Mouse (Mus musculus) adrenal gland, postnatal 10 days (tissue): Measurements from ENCODE around the gene Hoxa3. TPM values are rescaled to one million over a fixed set of nuclear protein-coding genes. Genes with fewer than 3 reads are reported as not detected.

Experiments used
- DNase-seq: peaks from one replicate; pipeline ENCODE4 v3.0.0; 2021; ENCODE audit warnings: mixed read lengths
- total RNA-seq, 2 experiments: library from RNA; stranded (reverse); gene quantifications; 2 replicates each; pipeline ENCODE4 v1.2.3; 2021

Hoxa3 gene
- total RNA-seq, 2 experiments from 2014 or later, result 5.9 to 13.5 TPM

DNA sequence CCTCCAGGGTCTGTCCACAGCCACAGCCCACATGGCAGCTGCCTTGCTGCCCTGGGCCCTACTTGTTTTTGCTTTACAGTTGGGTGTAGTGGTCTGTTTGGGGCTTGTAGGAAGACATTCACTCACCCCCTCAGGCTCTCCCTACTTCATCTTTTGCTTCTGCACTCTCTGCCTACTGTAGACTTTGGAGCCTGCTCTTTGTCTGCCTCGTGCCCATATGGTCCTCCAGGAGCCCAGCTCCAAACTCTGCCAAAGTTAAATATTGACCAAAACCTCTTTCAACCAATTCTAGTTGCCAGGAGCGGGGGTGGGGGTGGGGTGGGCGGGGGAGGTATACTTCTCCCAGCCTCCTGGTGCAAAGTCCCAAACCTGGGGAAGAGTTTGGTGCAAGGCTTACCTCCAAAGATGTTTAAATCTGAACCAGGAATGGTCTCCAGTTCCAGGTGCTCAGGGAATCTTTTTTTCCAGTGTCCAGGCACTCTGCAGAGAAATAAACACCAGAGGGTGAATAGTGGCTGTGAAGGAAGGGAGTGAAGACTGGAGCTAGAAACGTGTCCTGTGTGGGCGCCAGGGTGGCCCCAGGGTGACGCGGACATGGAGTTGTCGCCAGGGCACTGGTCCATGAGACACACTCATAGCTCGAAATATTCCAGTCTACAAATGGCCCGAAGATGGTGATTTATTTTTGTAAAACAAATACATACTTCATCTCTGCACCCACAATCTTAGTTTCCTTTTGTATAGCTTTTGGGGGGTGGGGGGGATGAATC, 29.6 kb downstream of the Hoxa3 start:
- DNase-seq, result peak; percentile 48

DNA sequence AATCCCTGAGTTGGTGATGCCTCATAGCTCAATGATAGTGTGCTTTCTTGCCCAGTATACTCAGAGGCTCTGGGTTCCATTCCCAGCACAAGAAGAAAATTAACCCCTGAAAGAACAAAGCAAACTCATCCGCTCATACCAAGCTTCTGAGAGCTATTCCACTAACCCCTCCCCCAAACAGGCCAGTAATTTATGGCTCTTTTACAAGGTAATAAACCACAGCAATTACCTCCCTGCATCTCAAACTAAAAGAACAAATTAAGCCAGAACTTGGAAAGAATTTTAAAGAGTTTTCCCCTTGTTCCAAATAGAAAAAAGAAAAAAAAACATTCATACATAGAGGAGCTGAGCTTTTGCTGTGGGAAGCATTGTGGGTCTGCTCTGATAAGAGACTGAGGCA, 30.3 kb downstream of the Hoxa3 start:
- DNase-seq, result no peak

DNA sequence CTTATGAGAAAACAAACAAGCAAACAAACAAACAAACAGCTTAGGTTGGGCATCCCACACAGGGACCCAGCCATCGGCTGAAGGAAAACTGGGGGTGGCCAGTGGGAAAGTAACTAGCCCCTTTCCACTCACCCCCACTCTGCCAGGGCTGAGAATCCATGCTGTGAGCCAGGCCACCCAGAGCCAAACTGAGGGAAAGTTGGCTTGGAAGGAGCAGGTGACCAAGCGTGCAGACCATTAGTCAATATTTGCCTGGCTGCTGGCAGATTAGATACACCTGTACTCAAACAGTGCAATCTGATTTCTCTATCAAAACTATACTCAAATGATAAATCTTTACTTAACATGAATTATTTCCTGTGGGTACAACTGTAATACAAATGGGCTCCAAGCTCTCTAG, 31.1 kb downstream of the Hoxa3 start:
- DNase-seq, result no peak

DNA sequence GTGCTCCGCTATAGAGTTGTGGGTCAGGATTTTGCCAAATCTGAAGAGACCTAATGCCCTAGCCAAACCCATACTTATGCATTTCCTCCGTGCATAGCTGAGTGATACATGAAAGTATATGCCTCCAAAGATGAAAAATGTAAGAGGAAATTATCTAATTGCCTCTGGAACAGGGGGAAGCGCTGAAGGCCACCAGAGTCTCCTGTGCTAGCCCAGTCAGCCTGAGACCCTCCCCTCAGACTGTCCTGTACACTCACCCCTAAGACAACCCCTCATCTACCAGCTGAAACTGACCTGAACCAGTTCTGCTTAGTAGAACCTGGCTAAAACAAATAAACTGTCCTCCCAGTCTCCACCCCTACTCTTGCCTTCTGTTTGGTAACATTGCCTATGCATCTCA, 32.4 kb downstream of the Hoxa3 start:
- no peak for DNase-seq

DNA sequence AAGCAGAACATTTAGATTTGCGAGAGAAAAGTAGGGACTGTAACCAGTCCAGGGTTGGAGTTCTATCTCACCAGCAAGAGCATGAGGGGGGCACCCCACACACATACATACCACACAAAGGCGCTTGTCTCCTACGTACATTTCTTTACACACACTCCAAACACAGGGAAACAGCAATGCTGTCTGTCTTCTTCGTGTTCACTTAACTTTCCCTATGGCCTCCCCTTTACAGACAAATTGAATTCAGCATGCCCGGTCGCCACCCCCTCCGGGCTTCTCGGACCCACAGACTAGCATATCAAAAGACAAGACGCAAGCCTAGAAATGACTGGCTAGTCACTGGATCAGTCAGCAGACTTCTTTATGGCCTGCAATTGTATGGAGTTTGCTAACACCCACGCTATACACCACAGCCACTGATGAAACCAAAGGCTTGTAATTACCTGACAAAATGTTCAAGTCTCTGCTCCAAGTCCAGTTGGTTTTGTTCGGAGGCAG, 32.9 kb downstream of the Hoxa3 start:
- no peak for DNase-seq

DNA sequence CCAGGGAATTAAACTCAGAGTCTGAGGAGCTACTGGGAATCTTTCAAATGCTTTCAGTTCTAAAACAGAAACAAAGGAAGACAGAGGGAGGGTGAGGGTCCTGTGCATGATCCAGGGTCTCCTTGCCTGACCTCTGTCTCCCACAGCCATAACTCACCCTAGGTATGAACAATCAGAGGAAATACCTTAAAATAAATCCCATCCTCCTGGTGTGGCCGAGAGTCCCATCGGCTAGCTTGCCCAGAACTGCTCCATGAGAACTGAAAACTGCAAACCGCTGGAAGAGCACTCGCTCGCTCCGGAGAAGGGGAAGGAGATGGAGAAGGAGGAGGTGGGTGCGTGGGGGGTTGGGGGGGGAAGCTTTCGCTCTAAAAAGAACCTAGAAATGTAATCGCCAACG, 33.4 kb downstream of the Hoxa3 start:
- DNase-seq, result no peak

DNA sequence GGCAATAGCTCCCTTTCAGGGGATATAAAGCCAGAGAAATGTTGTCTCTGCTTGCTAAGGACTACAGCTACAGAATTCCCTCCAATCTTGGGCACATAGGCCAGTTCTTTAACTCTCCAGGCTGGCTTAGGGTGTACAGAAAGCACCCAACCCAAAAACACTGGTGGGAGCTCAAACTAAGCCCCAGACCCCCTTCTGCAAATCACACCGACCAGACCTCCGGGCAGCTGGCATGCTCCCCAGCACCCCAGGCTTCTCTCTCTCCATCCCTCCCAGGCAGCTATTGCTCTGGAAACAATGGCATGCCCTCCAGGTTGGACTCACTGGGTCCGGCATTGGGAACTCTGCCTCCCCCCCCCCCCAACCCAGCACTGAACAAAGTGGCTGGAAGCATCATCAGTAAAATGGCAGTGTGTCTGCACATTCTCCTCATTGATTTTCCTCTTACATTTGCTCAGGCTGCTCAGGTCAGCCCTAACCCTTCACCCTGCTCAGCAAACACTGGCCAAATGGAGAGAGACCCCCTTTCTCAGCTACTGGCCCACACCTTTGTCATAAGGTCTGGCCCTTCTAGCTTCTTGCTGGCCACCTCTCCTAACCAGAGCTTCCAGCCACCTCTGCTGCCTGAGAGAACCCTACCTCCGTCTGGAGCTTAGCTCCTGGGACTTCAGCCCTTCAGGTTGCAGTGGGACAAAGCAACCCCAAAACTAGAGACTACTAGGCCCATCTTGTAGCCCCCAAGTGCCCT, 34.0 kb downstream of the Hoxa3 start:
- DNase-seq, result peak; percentile 15

DNA sequence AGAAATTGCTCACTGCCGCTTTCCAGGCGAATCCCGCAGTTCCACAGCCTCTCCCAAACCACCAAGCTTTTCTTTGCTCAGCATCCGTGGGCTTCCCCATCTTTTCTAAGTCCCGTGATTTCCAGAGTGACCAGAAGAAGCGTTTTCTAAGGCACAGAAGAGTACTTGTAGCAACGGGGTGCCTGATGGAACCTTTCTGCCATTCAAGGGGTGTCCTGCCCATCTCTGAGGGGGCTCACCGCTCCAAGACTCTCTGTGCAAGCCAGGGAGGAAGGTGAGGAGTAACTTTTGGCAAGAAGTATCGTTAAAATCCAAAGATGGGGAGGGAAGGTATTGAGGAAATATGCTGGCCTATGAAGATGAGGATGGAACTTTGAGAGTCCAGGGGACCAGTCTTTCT, 35.3 kb downstream of the Hoxa3 start:
- peak; percentile 2 for DNase-seq

DNA sequence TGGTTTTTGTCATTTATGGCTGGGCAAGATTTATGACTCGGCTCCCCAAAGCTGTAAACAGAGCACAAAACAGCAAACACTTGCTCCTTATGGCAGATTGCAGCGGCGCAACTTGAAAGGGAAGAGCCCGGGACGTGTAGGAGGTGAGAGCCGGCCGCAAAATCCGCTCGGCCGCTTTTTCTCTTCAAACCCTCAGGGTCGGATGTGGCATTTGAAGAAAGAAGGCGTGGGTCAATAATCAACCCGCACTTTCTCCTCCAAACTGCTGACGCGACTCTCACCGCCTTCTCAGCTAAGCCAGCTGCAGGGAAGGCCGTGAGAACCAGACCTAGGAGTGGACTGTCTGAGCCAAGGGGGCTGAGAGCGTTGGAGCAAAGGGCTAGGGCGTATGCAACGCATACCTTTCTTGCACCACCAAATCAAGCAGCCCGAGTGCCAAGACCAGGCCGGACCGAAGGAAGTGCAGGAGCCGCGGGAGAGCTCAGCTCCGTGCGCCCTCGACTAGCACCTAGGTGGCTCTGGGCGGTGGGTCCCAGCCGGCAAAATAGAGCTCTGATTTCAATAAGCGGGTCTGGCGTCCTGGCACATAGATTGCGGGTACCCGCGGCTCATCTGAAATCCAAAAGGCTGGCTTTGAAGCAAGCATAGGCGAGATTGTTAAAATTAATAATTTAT, 35.9 kb downstream of the Hoxa3 start, which contains the start of gene 5730596B20Rik:
TSS of gene 5730596B20Rik (plus strand) at position 438 of the 675 bp plus-strand sequence.
- DNase-seq, result peak; percentile 49

DNA sequence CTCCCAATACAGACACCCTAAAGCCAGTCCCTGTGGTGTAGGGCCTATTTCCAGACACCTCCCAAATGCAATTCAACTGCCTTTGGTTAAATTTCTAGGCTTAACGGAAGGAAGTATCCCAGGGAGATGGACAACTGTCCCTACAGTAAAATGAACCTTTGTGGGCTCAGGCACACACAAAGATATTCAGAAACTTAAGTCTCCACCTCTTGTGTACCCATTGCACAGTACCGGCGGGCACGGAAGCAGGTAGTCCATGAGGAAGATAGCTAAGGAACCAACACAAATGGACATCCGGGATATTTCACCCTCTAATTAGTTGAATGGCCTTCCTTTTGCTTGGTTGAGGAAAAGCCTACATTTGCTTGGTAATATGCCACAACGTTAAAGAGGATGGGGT, 36.7 kb downstream of the Hoxa3 start:
- DNase-seq, result no peak

DNA sequence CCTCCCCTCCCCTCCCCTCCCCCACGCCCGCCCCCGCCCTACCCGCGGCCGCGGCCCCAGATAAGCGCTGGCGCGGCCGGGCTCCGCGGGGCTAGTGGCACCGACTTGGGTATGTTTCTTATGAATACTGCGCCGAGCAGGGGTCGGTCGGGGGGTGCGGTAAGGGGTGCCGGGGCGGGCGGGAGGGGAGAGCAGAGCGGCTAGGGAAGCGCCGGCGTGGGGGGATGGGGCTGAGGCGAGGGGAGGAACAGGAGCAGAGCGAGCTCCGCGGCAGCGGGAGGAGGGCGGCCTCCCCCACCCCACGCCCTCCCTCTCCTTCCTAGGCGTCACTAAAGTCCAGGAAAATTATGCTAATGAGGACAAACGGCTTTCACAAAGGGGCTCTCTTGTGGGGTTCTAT, 37.3 kb downstream of the Hoxa3 start:
- DNase-seq, result peak; percentile 75

DNA sequence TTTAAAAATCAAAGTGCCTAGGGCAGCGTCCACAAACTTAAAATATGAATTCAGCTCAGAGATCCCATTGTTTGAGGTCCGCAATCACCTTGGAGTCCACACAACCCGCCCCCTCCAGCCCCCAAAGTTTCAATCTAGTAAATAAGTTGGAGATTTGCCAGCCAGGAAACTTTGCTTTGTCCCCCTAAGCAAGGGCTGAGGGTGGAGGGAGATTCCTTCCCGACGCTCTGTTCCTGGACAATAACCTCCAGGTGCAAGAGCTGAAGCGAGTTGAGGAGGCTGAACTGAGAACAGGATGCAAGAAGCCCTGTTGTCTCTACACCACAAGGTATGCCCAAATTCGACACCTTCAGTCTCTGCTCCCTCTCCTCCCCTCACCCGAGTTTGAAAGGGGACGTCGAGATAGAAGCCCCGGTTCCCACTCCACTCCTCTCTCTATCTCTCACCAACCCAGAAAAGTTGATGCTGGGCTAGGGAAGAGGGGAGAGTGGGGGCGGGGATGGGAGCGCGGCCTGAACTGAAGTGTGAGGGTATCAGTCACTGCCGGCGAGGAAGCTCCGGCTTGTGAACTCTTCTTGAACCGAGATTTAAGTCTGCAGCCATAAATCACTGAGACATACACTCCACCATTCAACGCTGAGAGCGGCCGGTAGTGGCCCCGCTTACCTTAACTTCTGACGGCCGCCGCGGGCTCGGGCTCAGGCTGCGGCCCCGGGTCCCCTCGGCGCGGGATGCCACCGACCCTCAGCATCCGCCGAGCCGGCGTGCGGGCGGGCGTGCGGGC, 38.0 kb downstream of the Hoxa3 start:
- peak; percentile 62 for DNase-seq

DNA sequence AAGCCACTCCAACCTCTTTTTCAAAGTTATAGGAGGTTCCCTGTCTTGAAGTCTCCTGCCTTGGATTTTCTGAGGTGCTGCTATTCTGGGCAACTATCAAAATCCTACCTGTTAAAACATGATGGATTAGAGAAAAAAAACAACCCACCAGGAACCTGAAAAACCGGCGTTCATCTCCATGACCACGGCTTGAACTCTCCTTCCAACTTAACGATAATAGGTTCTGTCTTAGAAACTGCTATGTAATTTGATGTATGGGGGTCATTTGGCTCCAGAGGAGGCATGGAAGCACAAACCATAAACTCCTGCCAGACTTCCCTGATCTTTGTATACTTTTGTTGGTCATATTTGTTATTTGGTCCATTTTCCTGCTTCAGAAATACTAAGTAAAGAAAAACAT, 39.5 kb downstream of the Hoxa3 start:
- DNase-seq, result no peak

DNA sequence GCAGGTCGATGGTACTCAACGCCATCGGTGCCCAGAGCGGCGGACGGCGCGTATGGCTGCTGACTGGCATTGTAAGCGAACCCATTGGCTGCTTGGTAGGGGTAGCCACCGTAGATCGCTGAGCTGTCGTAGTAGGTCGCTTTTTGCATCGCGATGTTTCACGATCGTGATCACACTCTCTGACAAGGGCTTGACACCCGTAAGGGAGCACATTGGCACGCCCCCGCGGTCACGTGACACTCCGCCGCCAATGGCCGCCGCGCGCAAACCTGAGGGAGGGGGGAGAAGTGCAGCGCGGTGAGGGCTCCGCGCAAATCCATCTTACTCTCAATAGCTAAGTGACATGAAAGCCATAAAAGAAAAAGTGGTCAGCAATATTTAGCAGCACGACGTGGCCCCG, 40.6 kb downstream of the Hoxa3 start:
- DNase-seq, result peak; percentile 97

DNA sequence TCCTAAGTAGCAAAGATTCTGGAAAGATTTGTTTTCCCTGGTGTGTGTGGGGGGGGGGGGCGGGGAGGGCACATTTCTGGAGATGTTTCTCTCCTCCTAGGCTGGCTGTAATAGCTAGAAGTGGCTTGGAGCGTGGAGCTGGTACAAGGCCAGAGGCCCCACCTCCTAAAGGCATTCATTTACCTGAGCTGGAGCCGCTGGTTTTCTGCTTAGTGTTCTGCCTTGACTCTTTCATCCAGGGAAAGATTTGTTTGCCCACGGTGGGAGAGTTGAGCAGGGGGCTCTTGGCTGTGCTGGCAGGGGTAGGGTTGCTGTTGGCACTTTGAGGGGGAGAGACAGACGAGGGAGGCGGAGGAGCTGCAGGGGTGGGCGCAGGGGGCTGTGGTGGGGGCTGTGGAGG, 41.2 kb downstream of the Hoxa3 start:
- DNase-seq, result no peak

DNA sequence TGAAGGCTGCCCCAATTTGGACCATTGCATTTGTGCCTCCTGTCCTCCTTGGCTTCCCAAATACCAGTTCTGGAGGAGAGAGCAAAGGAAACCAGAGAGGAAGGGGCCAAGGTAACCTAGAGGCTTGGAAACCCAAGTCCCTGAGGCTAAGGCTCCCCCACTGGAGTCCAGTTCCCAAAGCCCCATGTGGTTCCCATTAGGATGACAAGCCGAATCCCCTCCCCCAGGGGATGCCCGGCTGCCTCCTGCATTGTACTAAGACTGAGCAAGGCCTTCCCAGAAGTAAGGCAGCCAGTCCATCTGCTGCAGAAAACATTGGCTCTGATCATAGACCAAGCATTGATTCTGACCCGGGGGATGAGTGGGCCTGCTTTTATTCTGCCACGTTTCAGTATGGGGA, 41.8 kb downstream of the Hoxa3 start:
- DNase-seq, result no peak

DNA sequence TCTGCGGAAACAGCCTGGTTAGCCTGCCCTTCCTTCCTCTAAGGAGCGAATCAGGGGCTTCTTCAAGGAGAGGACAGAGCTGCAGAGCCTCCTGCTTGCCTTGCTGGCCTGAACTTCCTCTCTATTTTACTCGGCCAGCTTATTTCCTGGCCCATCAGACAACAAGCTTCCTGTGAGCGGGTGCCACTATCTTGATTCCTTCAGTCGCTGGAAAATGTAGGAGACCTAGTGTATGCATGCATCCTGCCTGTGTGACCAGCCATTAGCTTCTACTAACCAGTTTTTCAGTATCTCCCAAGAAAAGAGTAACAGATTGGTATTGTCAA, 42.3 kb downstream of the Hoxa3 start:
- DNase-seq, result no peak

DNA sequence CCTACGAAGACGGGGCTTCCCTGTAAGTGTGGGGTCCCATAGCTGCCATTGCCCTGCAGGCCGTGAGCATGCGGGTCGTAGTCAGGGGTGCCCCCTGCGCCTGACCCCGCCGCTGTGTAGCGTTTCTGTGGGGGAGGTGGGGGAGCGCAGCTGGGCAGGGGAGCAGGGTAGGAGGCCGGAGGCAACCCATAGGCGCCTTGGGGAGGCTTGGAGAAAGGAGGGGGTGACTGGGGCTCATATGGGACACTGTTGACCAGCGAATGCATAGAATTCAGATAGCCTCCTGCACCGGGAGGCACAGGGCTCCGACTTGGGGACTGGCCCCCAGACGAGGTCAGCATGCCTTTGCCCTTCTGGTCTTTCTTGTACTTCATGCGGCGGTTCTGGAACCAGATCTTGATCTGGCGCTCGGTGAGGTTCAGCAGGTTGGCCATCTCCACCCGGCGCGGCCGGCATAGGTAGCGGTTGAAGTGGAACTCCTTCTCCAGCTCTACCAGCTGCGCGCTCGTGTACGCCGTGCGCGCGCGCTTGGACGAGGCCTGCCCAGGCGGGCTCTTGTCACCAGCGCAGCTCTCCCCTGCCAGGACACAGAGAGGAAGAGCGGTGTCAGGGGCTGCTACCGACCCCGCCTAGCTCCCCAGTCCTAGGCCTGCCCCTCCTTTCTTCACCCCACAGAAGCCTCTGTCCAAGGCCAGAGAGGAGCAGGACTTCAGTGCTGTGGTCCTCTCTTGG, 42.8 kb downstream of the Hoxa3 start:
- DNase-seq, result peak; percentile 65

DNA sequence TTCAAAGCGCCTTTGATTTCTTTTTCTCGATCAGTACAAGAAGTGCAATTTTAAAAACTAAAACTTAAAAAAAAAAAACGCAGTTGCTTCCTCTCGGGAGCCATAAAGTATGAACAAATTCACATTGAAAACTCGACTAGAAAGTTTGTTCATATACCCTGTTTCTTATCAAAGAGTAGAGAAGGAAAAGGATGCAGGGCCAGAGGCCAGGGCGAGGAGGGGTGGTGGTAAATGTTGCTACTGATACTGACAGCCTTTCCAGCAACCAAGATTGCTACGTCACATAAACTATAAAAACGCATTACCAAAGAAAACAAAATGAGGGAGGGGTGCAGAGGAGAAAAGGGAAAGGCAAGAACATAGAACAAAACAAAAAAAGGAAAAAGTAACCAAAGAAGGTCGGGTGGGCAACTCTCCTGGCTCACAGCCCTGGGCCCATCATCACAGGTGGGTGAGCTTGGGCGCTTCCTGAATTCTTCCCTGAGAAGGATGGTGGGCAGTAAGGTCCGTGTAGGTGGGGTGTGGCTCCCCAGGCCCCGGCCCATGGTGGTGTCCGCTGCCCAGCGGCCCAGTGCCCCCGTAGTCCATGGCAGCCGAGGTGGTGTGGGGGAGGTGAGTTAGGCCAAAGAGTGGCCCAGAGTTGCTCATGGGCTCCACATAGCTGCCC, 43.5 kb downstream of the Hoxa3 start:
- DNase-seq, result no peak

DNA sequence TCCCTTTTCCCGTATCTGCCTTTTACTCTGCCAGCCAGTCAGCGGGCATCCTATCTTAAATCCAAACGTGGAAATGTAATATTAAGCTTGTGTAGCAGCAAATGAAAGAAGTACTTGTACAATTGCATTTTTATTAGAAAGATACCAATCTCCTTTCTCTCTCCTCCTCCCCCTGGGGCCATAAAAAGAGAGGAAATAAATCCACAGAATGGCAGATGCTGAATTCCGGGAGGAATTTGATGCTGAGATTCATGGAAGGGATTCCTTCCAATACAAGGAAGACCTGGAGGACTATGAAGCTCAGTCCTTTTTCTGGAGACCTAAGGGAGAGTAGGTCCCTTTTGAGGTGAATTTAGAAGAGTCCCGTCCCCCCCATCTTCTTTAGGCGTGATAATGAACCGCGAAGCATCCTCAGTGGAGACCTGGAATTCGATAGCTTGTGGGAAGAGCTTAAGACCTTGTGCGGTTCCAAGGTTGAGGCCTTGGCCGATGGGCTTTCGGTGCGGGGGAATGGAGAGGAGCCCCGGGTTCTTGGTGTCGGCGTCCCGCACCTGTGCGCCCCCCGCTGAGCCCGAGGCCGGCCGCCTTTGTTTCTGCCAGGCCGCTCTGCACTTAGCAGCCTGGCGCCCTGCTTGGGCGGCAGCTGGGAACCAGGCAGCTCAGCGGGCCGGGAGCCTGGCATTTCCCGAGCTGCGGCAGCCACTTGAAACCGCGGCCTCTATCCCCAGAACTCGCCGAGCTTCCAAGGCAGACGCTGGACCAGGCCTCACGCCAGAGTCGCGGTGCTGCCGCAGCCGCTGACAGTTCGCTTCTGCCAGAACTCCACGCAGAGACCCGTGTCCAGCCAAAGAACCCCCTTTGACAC, 44.7 kb downstream of the Hoxa3 start:
- DNase-seq, result peak; percentile 69
